Mouse (Mus musculus) thymus, postnatal 0 days (tissue): ENCODE measurements around the gene Gtf2ird1. TPM values are rescaled to one million over a fixed set of nuclear protein-coding genes. Genes with fewer than 3 reads are reported as not detected.
"Not testable (repeated sequence)": the region's sequence is repeated elsewhere in the genome, so short reads cannot be mapped to it uniquely, and the experiment has no call there.

Experiments
- DNase-seq: peaks from one replicate; pipeline ENCODE4 v3.0.0-alpha.2; 2015; ENCODE audit warnings: low spot score
- polyA plus RNA-seq: library from polyadenylated mRNA; unstranded; fragments of >200 nt; fragmentation: Nextera tagmentation; extraction: Ambion mirVana; gene quantifications from 2 replicates; pipeline ENCODE4 v1.2.1, GENCODE M21; 2015

Gtf2ird1 gene
- polyA plus RNA-seq: 54.7 and 67.4 TPM in 2 replicates

GRCm38 (mm10) chr5:134456503-134456962 lies at the start of gene Gtf2ird1:
TSS of gene Gtf2ird1 (minus strand) at chr5:134456716.
- DNase-seq: peak; percentile 45

DNA sequence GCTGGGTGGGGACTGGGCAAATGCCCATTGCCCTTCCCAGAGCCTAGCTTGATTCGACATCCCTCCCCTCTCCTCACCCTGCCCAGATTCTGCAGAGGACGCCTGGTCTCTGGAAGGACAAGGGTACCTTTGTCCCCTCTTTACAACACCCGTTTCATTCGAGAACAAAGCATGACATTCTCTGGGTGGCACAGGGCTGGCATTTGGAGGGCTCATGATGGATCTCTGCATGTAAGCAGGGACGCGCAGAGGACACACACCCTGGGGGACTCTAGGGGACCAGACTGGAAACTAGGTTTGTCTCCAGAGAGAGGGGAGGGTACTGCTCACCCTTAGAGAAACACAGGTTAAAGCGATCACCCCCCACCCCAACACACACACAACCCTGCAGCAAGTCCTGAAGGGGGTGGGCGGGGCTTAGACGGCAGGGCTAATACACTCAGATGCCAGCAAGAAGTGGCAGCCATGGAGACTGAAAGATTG lies 49.3 kb upstream of the Gtf2ird1 start:
- DNase-seq: no peak

DNA sequence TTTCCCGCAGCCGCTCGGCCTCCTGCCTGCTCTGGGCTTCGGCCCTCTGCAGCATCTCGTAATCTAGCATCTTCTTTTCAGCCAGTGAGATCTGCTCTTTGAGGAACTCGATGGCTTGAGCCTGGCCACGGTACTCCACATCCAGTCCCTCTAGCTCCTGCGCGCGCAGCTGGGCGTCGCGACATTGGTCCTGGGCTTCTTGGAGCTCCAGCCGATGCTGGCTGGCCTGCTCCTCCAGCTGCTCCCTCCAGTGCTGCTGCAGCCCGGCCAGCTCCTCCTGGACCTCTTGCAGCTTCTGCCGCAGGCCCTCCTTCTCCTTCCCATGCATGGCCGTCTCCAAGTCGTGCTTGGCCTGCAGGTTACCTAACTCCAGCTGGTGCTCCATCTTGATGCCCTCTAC lies 46.1 kb upstream of the Gtf2ird1 start:
- DNase-seq: no peak

DNA sequence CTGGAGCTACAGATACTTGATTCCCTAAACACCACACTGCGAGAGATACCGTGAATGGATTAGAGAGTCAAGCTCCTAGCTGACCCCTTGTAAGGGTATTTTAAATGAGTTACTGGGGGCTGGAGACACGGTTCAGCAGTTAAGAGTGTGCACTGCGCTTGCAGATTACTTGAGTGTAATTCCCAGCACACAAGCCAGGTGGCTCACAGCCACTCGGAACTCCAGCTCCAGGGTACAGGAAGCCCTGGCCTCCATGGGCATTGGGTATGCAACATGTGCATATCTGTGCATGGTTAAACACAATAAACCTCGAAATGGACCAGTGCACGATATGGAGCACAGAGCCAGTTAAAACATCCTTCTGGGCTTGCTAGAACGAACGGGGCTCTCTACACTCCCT lies 44.9 kb upstream of the Gtf2ird1 start:
- DNase-seq: no peak

GRCm38 (mm10) chr5:134500681-134501080 lies 44.2 kb upstream of the Gtf2ird1 start:
- no peak for DNase-seq

DNA sequence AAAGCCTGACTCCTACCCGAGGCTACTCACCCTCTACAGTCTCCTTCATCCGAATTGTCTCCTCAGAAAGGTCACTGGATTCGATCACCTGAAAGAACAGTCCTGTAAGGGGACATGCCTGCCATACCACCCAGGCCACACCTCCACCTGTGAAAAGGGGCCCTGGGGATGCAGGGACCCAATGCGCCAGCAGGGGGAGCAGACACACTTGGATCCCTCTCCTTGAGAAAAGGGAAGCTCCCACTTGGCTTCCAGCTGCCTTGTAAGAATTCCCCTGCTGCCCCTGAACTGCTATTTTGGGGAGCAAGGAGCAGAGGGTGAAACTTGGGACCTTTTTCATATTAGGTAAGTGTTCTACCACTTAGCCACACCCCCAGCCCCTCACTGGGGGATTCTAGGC lies 43.5 kb upstream of the Gtf2ird1 start:
- peak; percentile 54 for DNase-seq

- no peak for DNase-seq
These were observed 40.5 kb upstream of the Gtf2ird1 start for GRCm38 (mm10) chr5:134497026-134497425.

GRCm38 (mm10) chr5:134495796-134496195 lies 39.3 kb upstream of the Gtf2ird1 start:
- DNase-seq: no peak

GRCm38 (mm10) chr5:134494142-134494541 lies 37.6 kb upstream of the Gtf2ird1 start:
- DNase-seq: peak; percentile 85

DNA sequence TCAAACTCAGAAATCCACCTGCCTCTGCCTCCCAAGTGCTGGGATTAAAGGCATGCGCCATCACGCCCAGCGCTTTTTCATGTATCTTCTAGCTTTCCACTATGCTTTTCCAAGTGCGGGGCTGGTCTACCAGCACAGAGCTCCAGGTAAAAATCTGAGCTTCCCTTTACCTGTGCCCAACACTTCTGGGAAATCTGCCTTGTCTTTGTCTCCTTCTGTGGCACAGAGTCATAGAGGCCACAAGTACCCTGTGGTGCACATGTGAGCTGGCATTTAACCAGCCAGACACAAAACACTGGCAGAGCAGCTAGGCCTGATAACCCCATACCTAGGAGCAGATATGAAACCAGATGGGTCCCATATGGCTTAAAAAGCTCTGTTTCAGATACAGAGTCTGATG lies 36.4 kb upstream of the Gtf2ird1 start:
- DNase-seq: no peak

GRCm38 (mm10) chr5:134491712-134492417 lies 35.3 kb upstream of the Gtf2ird1 start:
- peak; percentile 95 for DNase-seq

DNA sequence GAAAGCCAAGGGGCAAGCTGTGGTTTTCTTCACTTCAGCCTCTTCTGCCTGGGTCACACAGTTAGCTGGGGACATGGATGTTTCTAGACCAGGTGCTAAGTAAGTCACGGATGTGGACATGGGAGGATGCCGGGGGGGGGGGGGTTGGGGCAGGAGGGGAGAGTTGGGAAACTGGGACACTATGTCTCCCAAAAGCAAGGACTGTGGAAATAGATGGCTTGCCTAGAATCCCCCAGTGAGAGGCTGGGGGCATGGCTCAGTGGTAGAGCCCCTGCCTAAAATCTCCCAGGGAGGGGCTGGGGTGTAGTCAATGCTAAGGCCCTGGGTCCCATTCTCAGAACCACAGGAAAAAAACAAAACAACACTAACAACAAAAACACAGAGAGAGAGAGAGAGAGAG lies 34.7 kb upstream of the Gtf2ird1 start:
- no peak for DNase-seq

DNA sequence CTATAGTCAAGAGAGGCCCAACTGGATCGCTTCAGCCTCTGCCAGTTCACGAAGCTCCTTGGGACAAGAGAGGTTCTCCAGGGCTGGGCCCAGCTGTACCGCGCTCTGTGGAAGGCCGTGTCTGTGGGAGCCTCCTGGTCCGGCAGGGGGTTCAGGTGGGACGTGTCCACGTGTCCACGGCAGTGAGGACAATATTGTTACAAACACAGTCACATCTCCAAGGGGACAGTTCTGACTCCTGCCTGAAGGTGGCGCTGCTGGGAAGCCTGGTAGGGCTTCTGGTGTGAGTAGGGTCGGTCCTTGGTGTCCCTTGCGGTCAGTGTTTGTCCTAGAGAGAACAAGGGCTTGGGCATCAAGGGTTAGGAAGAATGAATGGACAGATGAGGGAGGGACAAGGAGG lies 33.9 kb upstream of the Gtf2ird1 start:
- peak; percentile 43 for DNase-seq

GRCm38 (mm10) chr5:134489583-134489982 lies 33.1 kb upstream of the Gtf2ird1 start:
- peak; percentile 93 for DNase-seq

GRCm38 (mm10) chr5:134488596-134488995 lies 32.1 kb upstream of the Gtf2ird1 start:
- no peak for DNase-seq

DNA sequence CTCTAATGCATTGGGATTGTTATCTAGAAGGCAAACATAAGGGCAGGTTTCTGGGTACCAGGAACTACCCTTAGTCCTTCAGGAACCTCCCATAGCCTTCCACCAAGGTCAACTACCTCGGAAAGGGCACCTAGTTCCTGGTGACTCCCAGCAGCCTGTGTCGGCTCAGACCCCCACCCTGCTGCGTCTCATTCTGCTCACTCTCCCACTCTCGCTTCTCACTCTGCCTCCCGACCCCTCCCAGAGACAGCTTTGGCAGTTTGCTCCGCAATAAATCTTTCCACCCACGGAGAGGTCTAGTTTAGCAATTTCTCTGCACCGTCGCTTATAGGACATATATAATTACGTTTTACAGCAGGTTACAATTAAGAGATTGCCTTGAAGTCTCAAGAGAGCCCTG lies 31.5 kb upstream of the Gtf2ird1 start:
- DNase-seq: no peak

GRCm38 (mm10) chr5:134485900-134486665 lies 29.6 kb upstream of the Gtf2ird1 start:
- peak; percentile 86 for DNase-seq

- DNase-seq: no peak
These were observed 28.7 kb upstream of the Gtf2ird1 start for GRCm38 (mm10) chr5:134485183-134485730.

DNA sequence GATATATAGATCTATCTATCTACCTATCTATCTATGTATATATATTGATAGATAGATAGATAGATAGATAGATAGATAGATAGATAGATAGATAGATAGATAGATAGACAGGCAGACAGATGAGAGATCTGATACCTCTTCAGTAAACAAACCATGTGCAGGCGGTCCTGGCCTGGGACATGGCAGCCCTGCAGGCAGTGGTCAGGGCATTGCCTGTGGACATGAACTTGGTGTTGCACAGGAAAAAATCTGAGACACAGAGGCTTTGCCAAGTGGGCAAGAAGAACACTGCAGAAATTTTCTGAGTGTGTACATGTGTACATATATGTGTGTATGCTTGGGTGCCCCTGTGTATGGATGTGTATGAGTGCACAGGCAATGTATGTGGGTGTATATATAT lies 26.8 kb upstream of the Gtf2ird1 start:
- DNase-seq: no peak

- DNase-seq: no peak
These were observed 25.8 kb upstream of the Gtf2ird1 start for GRCm38 (mm10) chr5:134482331-134482730.

GRCm38 (mm10) chr5:134478886-134479285 lies 22.4 kb upstream of the Gtf2ird1 start:
- not testable (repeated sequence) for DNase-seq

DNA sequence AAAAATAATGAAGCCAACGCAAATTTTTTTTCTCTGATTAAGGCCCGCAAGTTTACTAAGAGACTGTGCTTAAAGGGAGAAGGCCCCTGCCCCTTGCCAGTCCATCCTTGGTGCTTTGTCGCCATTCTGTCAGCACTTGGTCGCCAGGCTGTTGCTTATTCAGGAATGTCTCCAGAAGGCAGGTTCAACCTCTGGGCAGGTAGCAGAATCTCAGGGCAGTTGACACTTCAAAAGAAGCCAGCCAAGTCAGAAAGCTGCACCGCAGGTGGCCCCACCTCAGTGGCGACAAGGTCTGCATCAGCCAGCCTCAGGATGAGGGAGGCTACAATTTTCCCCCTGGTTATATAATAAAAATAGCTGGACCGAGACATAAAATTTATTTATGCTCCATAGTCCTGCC lies 19.2 kb upstream of the Gtf2ird1 start:
- not testable (repeated sequence) for DNase-seq
